Mouse (Mus musculus): Measurements from ENCODE around the gene Bahcc1.
A peak's percentile ranks its signal among the peaks of the same experiment; 100 is the strongest.

Bahcc1 gene

DNA sequence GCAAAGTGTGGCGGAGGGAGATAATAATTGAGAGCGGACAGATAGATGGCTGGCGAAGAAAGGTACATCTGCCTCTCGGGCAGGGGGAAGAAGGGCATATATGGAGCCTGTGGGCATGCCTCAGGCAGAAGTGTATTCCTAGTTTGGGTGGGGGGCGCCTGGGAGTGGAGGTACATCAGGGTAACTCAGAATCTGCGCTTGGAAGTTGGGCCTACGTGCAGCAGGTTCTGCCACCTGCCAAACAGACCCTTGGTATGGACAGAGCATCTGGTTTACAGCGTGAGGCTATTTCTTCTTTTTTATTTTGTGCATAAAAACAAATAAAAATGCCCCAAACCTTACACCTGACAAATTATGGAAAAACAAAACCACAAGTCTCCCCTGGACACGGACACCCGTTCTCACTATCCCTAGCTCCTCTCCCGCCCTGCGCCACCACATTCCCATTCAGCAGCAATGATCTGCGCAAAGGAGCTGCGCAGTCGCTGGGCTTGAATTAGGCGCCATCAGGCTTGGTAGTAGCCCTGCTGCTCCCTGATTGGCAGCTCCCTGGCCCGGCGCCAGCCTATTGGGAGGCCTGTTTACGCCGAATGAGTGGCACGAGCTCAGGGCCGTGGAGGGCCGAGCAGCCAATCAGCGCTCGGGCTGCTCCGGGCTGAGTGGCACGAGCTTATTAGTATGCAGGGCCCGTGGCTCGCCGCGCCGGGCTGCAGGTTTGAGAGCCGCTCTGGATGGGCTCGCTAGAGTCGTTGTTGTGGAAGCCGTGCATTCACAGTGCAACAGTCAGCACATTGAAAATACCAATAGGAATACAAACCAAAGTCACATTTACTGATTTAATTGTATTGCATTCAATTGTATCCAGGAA is at the start of gene Bahcc1:
TSS of gene Bahcc1 (plus strand) at position 718 of the 868 bp plus-strand sequence.
- peak; percentile 100 for DNase-seq (ENCODE audit: low spot score)

DNA sequence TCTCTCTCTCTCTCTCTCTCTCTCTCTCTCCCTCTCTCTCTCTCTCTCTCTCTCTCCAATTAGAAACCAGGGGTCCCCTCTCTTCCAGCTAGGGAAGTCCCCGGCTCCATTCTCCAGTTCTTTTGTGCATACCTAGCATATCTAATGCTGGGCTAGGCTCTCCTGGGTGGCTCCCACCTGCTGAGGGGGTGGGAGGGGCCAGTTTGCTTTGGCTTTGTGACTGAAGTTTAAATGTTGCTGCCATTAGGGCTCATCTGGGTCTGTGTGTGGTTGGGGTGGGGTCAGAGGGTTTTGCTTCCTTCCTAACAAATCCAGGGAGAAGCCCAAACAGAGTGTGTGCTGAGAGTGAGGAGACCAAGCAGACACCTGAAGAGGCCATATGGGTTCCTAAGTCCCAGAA is 49.6 kb upstream of the Bahcc1 start:
- no peak for DNase-seq (ENCODE audit: low spot score)

DNA sequence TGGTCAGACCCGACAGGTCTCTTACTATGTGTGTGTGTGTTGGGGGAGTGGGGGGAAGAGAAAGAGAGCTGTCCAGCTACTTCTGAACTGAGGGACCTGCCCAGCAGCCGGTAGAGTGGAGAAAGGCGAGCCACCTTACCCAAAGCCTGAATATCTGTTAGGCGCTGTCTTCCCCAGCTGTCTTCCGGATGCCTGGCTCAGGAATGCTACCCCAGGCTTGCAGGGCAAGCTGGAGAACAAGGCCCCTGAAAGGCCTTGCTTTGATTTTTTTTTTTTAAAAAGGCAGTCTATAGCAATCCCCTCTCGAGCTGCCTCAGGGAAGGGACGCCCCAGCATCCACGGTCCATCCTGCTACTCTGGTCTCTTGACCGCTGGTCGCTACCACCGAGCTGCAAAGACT is 49.0 kb upstream of the Bahcc1 start:
- DNase-seq (ENCODE audit: low spot score), result no peak

DNA sequence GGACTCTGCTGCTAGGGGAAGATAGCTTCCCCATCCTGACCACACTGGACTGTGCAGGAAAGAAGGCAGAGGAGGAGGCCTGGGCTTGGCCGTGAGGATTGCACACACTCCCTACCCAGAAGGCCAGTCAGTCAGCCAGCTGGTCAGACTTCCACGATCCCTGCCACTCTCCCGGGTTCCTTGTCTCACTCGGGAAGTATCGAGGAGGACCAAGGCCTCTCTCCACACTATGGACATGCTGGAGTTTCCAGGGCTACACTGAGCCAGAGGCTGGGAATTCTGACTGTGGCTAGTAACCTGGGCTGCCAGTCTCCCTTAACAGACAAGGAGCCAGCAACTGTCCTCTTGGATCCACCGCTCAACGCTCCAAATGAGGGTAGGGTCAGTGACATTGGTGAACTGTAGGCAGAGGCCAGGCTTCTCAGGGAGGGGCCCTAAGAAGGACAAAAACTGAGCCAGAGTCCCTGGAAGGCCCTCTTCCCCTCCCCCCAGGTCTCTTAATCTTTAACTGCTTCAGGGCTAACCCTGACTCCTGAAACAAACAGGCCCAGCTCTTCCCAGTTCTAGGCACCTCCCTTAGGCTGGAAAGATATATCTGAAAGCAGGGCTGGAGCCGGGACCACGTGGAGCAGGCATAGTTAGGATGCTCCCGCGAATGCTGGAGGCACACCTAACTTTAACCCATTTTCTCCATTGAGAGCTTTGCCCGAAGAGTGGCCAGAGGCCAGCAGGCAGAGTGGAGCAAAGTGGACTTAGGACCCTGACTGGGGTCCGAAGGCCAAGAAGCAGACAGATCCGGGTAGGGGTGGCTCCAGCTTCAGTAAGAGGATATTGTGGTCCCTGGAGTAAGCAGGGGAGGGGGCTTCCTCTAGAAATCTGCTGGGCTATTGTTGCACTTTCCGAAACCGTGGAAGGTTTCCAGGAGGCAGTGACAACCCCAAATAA is 48.1 kb upstream of the Bahcc1 start:
- DNase-seq (ENCODE audit: low spot score), result no peak

DNA sequence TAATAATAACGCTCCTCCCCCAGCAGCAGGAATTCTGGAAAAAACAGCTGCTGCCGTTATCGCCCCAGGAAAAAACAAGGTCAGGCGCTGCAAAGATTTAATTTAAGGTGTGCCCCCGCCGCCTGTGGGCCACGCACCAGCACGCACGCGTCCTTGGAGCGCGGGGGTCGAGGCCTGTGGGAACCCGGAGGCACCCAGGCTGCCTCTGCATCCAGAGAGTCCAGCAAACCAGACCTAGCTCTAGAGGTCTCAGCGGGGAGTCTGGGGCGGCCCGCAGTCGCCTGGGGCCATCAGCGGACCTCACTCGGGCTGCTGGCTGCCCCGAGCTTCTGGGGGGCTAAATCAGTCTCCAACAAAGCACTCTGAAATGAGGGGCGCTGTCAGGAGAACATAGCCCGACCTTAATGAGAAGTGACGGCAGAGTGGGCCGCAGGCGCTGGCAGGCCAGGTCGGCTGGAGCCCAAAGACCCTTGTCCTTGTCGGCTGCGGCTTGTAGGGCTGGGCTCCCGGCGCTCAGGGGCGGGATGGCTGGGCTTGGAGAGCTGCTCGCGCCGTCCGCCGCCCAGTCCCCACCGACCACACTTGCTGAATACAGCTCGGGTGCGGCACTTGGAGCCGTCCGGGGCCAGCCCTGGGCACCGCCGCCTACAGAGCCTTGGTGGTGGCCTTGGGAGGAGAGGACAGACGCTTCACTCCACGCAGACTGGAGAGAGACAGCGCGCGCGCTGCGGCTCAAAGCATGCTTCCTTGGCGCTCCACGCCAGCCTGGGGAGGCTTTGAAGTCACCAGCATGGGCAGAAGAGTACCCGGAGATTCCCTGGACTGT is 47.2 kb upstream of the Bahcc1 start:
- no peak for DNase-seq (ENCODE audit: low spot score)

DNA sequence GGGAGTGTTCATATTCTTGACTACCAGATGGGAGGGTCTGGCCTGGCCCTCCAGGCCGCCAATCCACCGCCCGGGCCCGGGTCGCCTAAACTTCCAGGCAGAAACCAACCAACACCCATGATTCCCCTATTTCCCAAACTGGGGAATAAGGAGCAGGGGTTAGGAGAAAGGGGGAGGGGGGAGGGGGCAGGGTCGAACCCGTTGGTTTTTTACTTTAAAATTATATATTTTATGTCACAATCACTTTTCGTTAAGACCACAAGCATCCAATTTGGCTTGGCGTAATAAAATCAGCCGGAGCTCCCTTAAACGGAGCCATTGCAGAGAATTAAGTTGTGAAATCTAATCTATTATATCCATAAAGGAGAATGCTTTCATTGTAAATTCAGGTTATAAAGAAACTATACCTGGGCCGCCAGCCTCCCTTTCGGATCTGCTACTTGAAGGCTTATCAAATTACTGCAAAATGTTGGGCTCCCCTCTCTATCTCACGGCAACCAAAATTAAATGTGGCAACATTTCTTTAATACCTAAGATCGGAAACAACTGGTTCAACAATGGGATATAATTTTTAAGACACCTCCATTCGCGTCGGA is 46.5 kb upstream of the Bahcc1 start:
- DNase-seq (ENCODE audit: low spot score), result no peak

DNA sequence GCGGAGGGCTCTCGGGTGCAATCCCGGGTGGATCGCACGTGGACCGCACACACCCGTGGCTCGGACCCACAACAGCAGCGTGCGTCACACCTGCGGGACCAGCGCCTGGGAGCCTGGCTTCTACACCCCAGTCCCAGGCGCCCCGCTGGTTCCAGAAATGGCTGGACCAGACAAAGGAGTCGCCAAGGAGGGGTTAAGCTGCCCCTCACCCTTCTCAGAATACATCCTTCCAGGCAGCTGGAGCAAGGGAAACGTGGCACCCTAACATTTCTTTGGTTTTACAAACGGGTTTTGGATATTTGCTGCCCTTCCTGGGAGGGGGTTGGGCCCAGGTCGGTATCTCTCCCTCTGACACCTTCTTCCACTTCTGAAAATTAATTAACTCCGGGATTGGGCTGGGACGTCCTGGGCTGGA is 45.9 kb upstream of the Bahcc1 start:
- no peak for DNase-seq (ENCODE audit: low spot score)

DNA sequence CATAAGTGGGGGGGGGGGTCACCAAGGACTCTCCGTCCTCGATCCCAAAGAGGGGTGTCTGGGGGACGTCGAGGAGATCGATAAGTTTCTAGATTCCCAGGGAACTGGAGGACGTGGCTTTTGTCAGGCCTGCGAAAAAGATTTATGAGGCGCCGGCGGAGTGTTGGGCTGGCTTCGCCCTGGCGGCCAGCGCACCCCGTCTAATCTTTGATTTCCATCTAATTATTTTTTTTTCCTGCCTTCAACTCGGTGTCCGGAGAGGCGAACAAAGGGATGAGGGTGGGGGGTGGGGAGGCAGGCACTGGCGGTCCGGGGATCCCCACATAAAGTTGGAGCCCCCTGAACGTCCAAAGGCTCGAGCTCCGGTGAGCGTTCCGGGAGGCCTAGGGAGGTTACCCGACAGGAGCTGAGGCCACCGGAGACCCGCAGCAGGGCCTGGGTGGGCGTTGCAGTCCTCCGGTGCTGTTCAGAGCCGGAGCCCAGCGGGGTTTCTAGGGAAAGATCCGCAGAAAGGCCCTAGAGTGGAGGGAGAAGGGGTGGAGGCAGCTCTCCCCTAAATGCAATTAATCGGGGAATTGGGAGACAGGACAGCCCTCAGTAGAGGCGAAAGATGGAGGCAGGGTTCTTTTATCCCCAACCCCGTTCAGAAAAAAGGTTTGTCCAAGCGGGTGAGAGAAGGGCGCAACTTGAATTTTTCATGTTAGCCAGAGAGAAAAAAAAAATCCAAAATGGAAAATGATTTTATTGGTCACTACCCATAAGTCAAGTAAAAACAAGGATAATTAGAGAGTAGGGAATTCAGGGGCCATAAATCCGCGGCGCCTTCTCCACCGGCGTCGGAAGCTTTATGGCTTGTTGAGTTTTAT is 45.3 kb upstream of the Bahcc1 start:
- no peak for DNase-seq (ENCODE audit: low spot score)

DNA sequence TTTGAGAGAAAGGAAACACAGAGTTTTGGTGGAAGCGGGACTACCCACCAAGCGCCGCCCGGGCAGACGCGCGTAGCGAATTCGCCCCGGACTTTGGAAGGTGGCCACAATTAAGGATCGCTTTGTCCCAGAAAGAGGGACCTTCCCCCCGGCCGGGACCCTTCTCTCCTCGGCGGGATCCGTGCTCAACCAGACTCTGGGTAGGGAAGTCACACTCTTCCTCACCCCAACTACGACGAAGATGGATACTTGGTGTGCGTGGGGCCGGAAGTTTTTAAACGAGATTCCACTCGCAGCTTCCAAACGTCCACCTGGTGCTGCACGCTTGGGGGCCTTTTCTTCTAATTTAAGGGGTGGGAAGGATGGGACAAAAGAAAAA is 44.7 kb upstream of the Bahcc1 start:
- DNase-seq (ENCODE audit: low spot score), result no peak

DNA sequence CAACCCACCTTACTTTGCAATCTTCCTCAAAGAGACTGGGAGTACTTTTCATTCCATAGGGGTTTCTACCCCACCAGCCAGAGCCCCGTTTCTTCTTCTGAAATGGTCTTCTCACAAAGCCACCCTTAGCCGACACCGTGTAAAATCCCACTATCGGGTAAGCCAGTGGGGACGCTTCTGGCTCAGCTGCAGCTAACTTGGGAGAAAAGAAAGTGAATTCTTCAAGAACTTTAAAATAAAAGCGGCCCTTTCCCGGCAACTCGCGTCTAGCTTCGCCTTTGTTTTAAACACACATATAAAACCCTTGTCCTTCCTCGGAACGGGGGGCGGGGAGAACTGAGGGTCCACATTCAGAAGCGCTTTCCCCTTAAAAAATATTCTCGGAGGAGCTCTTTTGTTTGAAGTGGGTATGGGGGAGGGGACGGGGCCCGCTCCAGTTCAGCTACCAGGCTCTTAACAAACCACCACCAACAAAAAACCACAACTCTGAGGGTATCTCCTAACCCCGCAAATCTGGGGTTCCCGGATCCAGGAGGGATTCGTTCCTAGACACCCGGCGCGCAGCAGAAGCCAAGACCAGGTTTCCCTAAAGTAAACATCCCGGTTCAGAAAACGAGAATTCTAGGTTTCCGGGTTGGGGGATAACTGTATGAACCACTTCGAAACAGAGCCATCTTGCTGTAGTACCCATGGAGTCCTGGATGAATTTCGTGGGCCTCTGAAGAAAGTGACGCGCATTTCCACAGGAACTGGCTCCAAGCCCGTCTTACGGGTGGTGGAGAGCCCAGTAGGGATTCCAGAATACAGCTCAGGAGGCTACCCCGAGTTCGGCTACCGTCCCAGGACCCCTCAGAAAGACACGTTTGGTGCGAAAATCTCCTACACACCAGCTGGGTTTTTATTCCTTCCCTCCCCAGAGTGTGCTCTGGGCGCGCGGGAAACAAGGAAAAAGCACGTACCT is 44.0 kb upstream of the Bahcc1 start:
- no peak for DNase-seq (ENCODE audit: low spot score)

DNA sequence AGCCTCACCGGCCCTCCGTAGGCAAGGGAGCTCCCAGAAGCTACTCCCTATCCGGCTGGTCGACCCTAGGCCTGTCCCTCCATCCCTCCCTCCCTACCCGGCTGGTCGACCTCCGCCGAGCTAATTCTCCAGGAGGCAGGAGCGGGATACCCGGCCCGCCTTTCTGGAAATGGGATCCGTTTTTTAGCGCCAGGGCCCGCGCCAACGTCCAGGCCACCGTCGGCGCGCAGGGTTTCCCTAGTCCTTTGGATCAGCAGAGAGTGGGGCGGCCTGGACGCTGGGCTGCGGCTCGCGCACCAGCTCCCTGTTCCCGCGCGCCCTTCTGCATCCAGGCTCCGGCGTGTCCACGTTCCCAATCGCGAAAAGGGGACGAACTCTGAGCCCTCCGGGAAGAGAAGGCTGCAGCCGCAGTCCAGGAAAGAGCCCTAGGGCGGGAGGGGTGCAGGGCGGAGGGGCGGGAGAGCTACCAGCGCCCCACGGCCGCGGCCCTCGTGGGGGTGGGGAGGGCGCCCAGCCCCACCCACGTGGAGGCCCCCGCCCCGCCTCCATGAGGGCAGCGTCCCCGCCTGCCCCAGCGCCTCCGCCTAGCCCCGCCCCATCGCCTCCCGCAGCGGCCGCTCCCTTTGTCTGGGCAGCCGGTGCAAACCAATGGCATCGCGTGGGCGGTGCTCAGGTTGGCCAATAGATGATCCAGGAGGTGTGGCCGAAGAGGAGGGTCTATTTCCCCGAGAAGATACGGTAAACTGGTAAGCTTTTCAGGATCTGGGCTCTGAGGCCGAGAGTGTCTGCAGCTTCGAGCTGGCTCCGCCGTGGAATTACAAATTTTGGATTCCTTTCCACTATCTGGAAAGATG is 43.1 kb upstream of the Bahcc1 start:
- DNase-seq (ENCODE audit: low spot score), result peak; percentile 98

DNA sequence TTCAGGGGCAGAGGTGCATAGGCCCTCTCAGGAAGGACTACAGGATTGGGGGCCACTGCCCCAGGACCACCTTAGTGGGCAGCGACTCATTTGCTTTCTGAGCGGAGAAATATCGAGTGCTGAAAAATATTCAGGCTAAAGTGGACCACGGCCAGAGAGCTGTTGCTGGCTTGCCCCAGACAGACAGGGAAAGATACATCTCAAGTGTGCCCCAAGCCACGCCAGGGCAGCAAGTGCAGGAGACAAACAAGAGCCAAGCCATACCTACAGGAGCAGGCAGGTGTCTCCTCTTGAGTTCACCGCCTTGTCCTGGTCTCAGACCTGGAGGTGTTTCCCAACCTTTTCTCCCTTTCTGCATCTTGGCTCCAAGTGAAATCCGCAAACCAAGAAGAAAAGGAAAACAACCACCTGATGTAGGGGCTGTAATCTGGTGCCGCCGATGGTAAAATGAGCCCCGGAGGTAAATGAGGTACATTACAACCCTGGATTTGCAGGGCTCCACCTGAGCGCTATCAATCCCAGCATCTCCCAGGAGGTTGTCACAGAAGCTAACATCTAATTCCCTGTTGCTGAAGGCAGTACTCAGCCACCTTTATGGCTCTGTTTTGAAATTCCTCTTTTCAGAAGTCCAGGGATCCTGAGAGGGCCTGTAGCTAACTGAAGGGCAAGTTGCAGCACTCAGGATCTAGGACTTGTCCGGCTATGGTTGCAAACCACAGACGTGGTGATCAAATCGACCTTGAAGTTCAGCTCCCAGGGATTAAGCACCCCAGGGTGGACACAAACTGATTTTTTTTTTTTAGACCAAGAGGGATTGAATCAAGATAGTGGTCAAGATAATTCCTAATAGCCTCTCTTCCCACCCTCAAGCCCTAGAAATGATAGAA is 42.0 kb upstream of the Bahcc1 start:
- no peak for DNase-seq (ENCODE audit: low spot score)

DNA sequence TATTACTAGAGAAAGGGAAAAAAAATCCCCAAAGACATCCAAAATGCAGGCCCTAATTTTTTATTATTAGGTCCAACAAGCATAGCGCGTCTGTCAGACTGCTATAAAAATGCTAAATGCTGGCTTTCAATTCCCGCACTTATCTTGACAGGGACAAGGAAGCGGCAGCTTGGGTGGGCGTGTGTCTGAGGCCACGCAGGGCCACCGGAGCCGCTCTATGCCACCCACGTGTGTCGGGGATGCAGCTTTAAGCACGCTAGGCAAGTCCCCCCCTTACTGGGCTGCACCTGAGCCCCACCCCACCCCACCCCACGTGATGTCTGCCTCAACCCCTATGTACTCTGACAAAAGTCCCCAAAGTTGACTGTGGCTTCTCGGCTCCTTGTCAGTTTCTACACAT is 33.9 kb upstream of the Bahcc1 start:
- DNase-seq (ENCODE audit: low spot score), result no peak

DNA sequence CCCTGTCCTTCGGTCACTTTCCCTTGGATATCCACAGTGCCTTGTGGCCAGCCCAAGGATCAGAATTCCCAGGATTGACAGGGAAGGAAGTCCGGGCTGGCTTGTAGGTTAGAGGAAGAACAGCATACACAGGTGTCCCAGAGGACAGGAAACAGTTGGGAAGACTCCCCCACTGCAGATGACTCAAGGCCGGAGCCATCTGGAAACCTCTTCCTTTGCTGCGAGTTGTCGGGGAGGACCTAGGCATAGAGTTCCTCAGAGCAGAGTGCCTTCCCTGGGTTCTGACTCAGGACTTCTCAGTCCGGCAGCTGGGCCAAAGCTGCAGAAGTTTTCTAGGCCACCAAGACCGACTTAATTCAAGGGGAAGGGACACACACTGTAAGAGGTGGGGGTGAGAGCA is 33.0 kb upstream of the Bahcc1 start:
- no peak for DNase-seq (ENCODE audit: low spot score)

DNA sequence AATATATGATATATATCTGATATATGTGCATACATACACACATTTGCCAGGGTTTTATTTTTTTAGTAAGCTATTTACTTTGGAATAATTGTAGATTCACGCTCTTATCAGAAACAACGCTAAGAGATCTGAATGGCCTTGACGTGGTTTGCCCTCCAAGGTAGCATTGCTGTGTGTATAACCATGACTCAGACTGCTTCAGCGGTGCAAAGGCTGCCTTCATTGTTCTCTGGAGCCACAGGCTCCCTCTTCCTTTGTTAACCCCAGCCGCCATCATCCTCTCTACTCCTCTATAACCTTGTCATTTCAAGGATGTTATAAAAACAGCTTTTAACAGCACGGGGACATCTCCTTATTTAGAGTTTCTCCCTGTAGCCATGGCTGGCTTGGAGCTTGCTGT is 32.1 kb upstream of the Bahcc1 start:
- no peak for DNase-seq (ENCODE audit: low spot score)

DNA sequence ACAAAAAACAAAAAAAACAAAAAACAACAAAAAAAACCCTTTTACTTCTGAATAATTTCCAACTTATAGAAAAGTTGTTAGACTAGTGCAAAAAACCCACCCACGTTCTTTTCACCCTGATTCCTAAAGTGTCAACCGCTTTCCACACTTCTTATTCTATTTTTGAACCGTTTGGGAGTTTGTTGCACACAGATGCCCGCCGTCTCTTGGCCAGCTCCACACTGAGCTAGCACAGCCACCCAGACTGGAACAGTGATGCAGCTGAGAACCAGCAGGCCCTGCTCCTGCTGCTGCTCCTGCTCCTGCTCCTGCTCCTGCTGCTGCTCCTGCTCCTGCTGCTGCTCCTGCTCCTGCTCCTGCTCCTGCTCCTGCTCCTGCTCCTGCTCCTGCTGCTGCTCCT is 28.5 kb upstream of the Bahcc1 start:
- DNase-seq (ENCODE audit: low spot score), result no peak

DNA sequence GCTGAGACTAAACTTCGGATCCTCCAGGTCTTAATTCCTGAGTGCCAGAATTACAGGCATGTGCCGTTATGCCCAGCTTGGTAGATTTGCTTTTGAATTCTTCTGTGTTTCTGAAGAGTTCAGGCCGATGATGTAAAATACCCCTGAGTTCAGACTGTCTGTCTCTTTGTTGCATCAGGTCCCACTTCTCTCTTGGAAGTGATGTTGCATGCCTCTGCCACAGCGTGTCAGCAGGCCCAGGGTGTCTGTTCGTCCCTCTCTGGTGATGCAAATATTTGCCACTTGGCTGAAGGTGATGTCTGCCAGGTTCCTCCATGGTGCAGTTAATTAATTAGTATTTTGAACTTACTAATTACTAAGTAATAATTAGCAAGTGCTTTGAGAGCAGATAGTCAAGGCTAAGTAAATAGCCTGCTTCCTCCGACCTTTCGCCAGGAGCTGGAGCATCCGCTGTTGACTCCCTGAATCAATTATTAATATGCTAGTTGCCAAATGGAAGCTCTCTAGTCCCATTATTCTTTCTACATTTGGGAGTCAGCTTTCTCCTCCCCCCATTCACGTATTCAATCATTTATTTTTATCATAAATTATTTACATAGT is 26.6 kb upstream of the Bahcc1 start:
- DNase-seq (ENCODE audit: low spot score), result no peak
